Mouse (Mus musculus): Measurements from ENCODE around the gene Mcat.
A peak's percentile ranks its signal among the peaks of the same experiment; 100 is the strongest.

Gene Mcat

GRCm38 (mm10) chr15:83576651-83577050, 13.1 kb upstream of the Mcat start:
- DNase-seq (ENCODE audit: low read depth, low spot score), result no peak

- DNase-seq (ENCODE audit: low read depth, low spot score), result no peak
Measured at GRCm38 (mm10) chr15:83575543-83575942, 12.0 kb upstream of the Mcat start.

- no peak for DNase-seq (ENCODE audit: low read depth, low spot score)
Measured at GRCm38 (mm10) chr15:83574731-83575351, 11.3 kb upstream of the Mcat start.

GRCm38 (mm10) chr15:83573606-83574005, 10.0 kb upstream of the Mcat start:
- no peak for DNase-seq (ENCODE audit: low read depth, low spot score)

- DNase-seq (ENCODE audit: low read depth, low spot score), result no peak
Measured at GRCm38 (mm10) chr15:83572132-83572531, 8.5 kb upstream of the Mcat start.

- no peak for DNase-seq (ENCODE audit: low read depth, low spot score)
Measured at GRCm38 (mm10) chr15:83571636-83572035, 8.0 kb upstream of the Mcat start.

GRCm38 (mm10) chr15:83570641-83571040, 7.1 kb upstream of the Mcat start:
- peak; percentile 67 for DNase-seq (ENCODE audit: low read depth, low spot score)

- peak; percentile 25 for DNase-seq (ENCODE audit: low read depth, low spot score)
Measured at GRCm38 (mm10) chr15:83569682-83570081, 6.1 kb upstream of the Mcat start.

- DNase-seq (ENCODE audit: low read depth, low spot score), result no peak
Measured at GRCm38 (mm10) chr15:83568544-83568943, 5.0 kb upstream of the Mcat start.

- DNase-seq (ENCODE audit: low read depth, low spot score), result no peak
Measured at GRCm38 (mm10) chr15:83567728-83568127, 4.1 kb upstream of the Mcat start.

GRCm38 (mm10) chr15:83566006-83566405, 2.4 kb upstream of the Mcat start:
- DNase-seq (ENCODE audit: low read depth, low spot score), result no peak

- DNase-seq (ENCODE audit: low read depth, low spot score), result no peak
Measured at GRCm38 (mm10) chr15:83565434-83565833, 1.8 kb upstream of the Mcat start.

GRCm38 (mm10) chr15:83563857-83564651, 467 bp upstream of the Mcat start:
- DNase-seq (ENCODE audit: low read depth, low spot score), result peak; percentile 62

GRCm38 (mm10) chr15:83562626-83563270, 839 bp downstream of the Mcat start:
- DNase-seq (ENCODE audit: low read depth, low spot score), result peak; percentile 88

GRCm38 (mm10) chr15:83560941-83561477, 2.6 kb downstream of the Mcat start:
- DNase-seq (ENCODE audit: low read depth, low spot score), result no peak

- peak; percentile 92 for DNase-seq (ENCODE audit: low read depth, low spot score)
Measured at GRCm38 (mm10) chr15:83555161-83555974, 8.2 kb downstream of the Mcat start.

GRCm38 (mm10) chr15:83553831-83554230, 9.8 kb downstream of the Mcat start:
- DNase-seq (ENCODE audit: low read depth, low spot score), result peak; percentile 44

GRCm38 (mm10) chr15:83550137-83550536, 13.4 kb downstream of the Mcat start:
- no peak for DNase-seq (ENCODE audit: low read depth, low spot score)

GRCm38 (mm10) chr15:83547144-83547543, 16.4 kb downstream of the Mcat start:
- DNase-seq (ENCODE audit: low read depth, low spot score), result no peak

GRCm38 (mm10) chr15:83546029-83546428, 17.6 kb downstream of the Mcat start:
- DNase-seq (ENCODE audit: low read depth, low spot score), result no peak

GRCm38 (mm10) chr15:83541647-83542287, 21.8 kb downstream of the Mcat start:
- no peak for DNase-seq (ENCODE audit: low read depth, low spot score)

All from CD4-positive, CD25-positive, alpha-beta regulatory T cell, adult 2 months (primary cell).